Mouse (Mus musculus) midbrain, embryonic 13.5 days (tissue): Measurements from ENCODE around the gene Gm5127. TPM values are rescaled to one million over a fixed set of nuclear protein-coding genes. Genes with fewer than 3 reads are reported as not detected.

Experiments
- ATAC-seq: fragments of 200-750 bp; cut with Nextera tagmentation; 2 replicates; pipeline ENCODE4 v1.8.0; 2017; ENCODE audit warnings: mild to moderate bottlenecking, moderate TSS enrichment, moderate library complexity
- H3K27ac ChIP-seq: fragments of 300-500 bp; sonication (generic); 2 replicates; pipeline ENCODE4 v1.5.1; 2015; ENCODE audit warnings: inconsistent platforms, mild to moderate bottlenecking, moderate library complexity
- H3K27me3 ChIP-seq: fragments of 300-500 bp; sonication (generic); 2 replicates; pipeline ENCODE4 v1.6.1; 2015; ENCODE audit warnings: mild to moderate bottlenecking, inconsistent platforms
- H3K36me3 ChIP-seq: fragments of 300-500 bp; sonication (generic); 2 replicates; pipeline ENCODE4 v1.6.1; 2015; ENCODE audit warnings: mild to moderate bottlenecking, inconsistent platforms
- H3K4me1 ChIP-seq: fragments of 300-500 bp; sonication (generic); replicated peaks from 2 replicates; pipeline ENCODE4 v1.6.1; 2015; ENCODE audit warnings: inconsistent platforms
- H3K4me2 ChIP-seq: fragments of 300-500 bp; sonication (generic); replicated peaks from 2 replicates; pipeline ENCODE4 v1.6.1; 2015; ENCODE audit warnings: moderate library complexity, mild to moderate bottlenecking, inconsistent platforms
- H3K4me3 ChIP-seq: fragments of 300-500 bp; sonication (generic); replicated peaks from 2 replicates; pipeline ENCODE4 v1.5.1; 2015; ENCODE audit warnings: mild to moderate bottlenecking, inconsistent platforms
- H3K9ac ChIP-seq: fragments of 300-500 bp; sonication (generic); replicated peaks from 2 replicates; pipeline ENCODE4 v1.6.1; 2015; ENCODE audit warnings: mild to moderate bottlenecking, inconsistent platforms
- H3K9me3 ChIP-seq: fragments of 300-500 bp; sonication (generic); 2 replicates; pipeline ENCODE4 v1.6.1; 2016; ENCODE audit warnings: mild to moderate bottlenecking, inconsistent platforms
- WGBS: fragments of 180-500 bp; shearing (Covaris S2); methylation state at CpG from one replicate; pipeline ENCODE4 v1.1.7; 2015; 5-methylcytosine and 5-hydroxymethylcytosine counted together
- microRNA-seq: library from miRNA; unstranded; fragments of <30 nt; microRNA quantifications from one replicate; pipeline ENCODE4, GENCODE M21; 2016
- polyA plus RNA-seq: library from polyadenylated mRNA; unstranded; fragments of >200 nt; fragmentation: Nextera tagmentation; extraction: Ambion mirVana; gene quantifications from 2 replicates; pipeline ENCODE4 v1.2.1, GENCODE M21; 2015

Gene Gm5127
- polyA plus RNA-seq, 1 experiment from 2014 or later, result 0.40 TPM

- Histone ChIP-seq H3K4me1 (no peaks in the 10 kb centered on the region), H3K9ac (no peak overlapping the region), H3K27me3 (no peaks in the 10 kb centered on the region), H3K4me2 (no peak overlapping the region), H3K4me3 (no peak overlapping the region), H3K36me3 (no peaks in the 10 kb centered on the region), H3K9me3 (no peaks in the 10 kb centered on the region), H3K27ac (no peak overlapping the region)
- no peak for ATAC-seq
Measured at GRCm38 (mm10) chrX:106633543-106633942, 50.6 kb downstream of the Gm5127 start.

- Histone ChIP-seq H3K4me1 (no peaks in the 10 kb centered on the region), H3K9ac (no peak overlapping the region), H3K27ac (no peak overlapping the region), H3K36me3 (no peaks in the 10 kb centered on the region), H3K4me2 (no peak overlapping the region), H3K4me3 (no peak overlapping the region), H3K27me3 (no peaks in the 10 kb centered on the region), H3K9me3 (no peaks in the 10 kb centered on the region)
- WGBS, result 81% methylated on average over 3 of the region's 3 CpGs
- ATAC-seq, result no peak
Measured at GRCm38 (mm10) chrX:106634799-106635541, 52.0 kb downstream of the Gm5127 start.

- H3K36me3 ChIP-seq, result no peaks in the 10 kb centered on the region
- H3K4me1 ChIP-seq, result no peaks in the 10 kb centered on the region
- no peaks in the 10 kb centered on the region for H3K27me3 ChIP-seq
- no peaks in the 10 kb centered on the region for H3K9me3 ChIP-seq
- no peak overlapping the region for H3K27ac ChIP-seq
- no peak overlapping the region for H3K4me3 ChIP-seq
- no peak for ATAC-seq
- no peak overlapping the region for H3K9ac ChIP-seq
- no peak overlapping the region for H3K4me2 ChIP-seq
Measured at GRCm38 (mm10) chrX:106662101-106662500, 79.1 kb downstream of the Gm5127 start.

- no peak overlapping the region for H3K27ac ChIP-seq
- WGBS, result 87% methylated on average over 3 of the region's 3 CpGs
- H3K4me1 ChIP-seq, result no peaks in the 10 kb centered on the region
- ATAC-seq, result no peak
- no peaks in the 10 kb centered on the region for H3K9me3 ChIP-seq
- no peak overlapping the region for H3K9ac ChIP-seq
- H3K4me2 ChIP-seq, result no peak overlapping the region
- H3K27me3 ChIP-seq, result no peaks in the 10 kb centered on the region
- no peaks in the 10 kb centered on the region for H3K36me3 ChIP-seq
- no peak overlapping the region for H3K4me3 ChIP-seq
Measured at GRCm38 (mm10) chrX:106704590-106704989, 121.6 kb downstream of the Gm5127 start.

- 51% methylated on average over 2 of the region's 2 CpGs for WGBS
- ATAC-seq, result no peak
Measured at GRCm38 (mm10) chrX:106717160-106717559, 134.2 kb downstream of the Gm5127 start.

GRCm38 (mm10) chrX:106742241-106742640 lies 159.3 kb downstream of the Gm5127 start:
- ATAC-seq, result no peak
- H3K4me2 ChIP-seq, result no peak overlapping the region

More at GRCm38 (mm10) chrX:106717160-106717559, 134.2 kb downstream of the Gm5127 start:
- Histone ChIP-seq H3K36me3 (no peaks in the 10 kb centered on the region), H3K9ac (no peak overlapping the region), H3K27ac (no peak overlapping the region), H3K27me3 (no peaks in the 10 kb centered on the region), H3K4me1 (no peaks in the 10 kb centered on the region), H3K9me3 (no peaks in the 10 kb centered on the region), H3K4me2 (no peak overlapping the region), H3K4me3 (no peak overlapping the region)

GRCm38 (mm10) chrX:106755272-106755671 lies 172.3 kb downstream of the Gm5127 start:
- no peaks in the 10 kb centered on the region for H3K9me3 ChIP-seq
- no peaks in the 10 kb centered on the region for H3K36me3 ChIP-seq
- H3K4me2 ChIP-seq, result no peak overlapping the region
- no peaks in the 10 kb centered on the region for H3K4me1 ChIP-seq
- H3K9ac ChIP-seq, result no peak overlapping the region
- H3K27me3 ChIP-seq, result no peaks in the 10 kb centered on the region; the same call in 1 of the 2 replicates
- ATAC-seq, result no peak
- H3K27ac ChIP-seq, result no peak overlapping the region
- WGBS, result 61% methylated on average over 1 of the region's 1 CpGs
- no peak overlapping the region for H3K4me3 ChIP-seq

More at GRCm38 (mm10) chrX:106742241-106742640, 159.3 kb downstream of the Gm5127 start:
- Histone ChIP-seq H3K9me3 (no peaks in the 10 kb centered on the region), H3K4me3 (no peak overlapping the region), H3K27ac (no peak overlapping the region), H3K36me3 (no peaks in the 10 kb centered on the region), H3K9ac (no peak overlapping the region), H3K4me1 (no peaks in the 10 kb centered on the region), H3K27me3 (no peaks in the 10 kb centered on the region)

Small RNAs within 50 kb of the gene (microRNA-seq; reads per million reads assigned to microRNA genes)
- not detected for gene Gm22102

Other genes with a start within 250 kb of the Gm5127 start
- 2.1 and 3.0 TPM in 2 replicates for gene Fndc3c1, start 97.8 kb upstream of the Gm5127 start, polyA plus RNA-seq
- gene Cysltr1, start 20.5 kb downstream of the Gm5127 start, polyA plus RNA-seq, result 0.43 and 0.44 TPM in 2 replicates